Mouse (Mus musculus): ENCODE results near the gene Tmem161b. TPM values are rescaled to one million over a fixed set of nuclear protein-coding genes. Genes with fewer than 3 reads are reported as not detected.
"Not testable (repeated sequence)": the region's sequence is repeated elsewhere in the genome, so short reads cannot be mapped to it uniquely, and the experiment has no call there.

The Tmem161b gene
- total RNA-seq (2022), result 10 to 100 TPM; 29.7 to 39.6 (median 32.7) TPM

DNA sequence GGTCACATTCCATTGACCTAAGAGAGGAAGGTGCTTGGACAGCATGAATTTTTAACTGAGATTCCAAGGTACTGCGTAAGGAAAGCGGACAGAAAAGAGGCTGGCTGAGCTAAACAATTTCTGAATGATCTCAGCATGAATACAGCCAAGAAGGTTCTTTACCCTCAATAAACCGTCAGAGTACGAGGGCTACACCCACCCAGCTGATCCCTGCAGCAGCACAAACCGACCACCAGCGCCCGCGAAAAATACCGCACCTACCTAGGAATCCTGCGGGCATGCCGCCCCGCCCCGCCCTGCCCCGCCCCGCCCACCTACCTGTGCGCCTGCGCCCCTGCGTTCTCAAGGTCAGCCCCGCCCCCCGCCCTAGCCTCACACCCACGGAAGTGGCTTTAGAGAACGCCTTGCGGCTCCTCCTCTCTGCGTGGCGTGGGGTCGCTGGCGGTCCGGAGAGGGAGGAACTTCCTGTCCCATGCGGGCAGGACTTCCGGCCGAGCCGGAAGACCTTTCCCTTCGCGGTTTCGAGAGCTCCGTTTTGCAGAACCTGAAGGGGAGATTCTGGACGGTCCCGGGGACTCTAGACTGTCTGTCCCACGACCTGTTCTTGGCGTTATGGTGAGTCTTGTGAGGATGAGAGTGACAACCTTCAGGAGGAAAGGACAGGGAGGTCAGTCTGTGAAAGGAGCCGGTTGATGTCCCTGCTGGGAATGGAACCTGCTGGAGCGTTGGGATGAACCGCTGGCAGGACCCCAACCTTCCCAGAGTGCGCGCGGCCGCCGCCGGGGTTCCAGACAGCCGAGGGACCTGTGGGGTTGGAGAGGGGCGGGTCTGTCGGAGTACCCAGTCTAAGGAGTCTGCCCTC lies at the start of gene Tmem161b:
TSS of gene Tmem161b (plus strand) at position 477 of the 862 bp plus-strand sequence.
- DNase-seq (ENCODE audit: low spot score in 2 of 2), result peak; percentile 70 to 90

DNA sequence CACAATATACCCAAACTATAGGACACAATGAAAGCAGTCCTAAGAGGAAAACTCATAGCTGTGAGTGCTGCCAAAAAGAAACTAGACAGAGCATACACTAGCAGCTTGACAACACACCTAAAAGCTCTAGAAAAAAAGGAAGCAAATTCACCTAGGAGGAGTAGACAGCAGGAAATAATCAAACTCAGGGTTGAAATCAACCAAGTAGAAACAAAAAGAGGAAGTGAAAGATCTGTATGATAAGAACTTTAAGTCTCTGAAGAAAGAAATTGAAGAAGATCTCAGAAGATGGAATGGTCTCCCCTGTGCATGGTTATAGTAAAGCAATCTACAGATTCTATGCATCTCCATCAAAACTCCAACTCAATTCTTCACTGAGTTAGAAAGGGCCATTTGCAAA lies 36.3 kb upstream of the Tmem161b start:
- DNase-seq (ENCODE audit: low spot score in 2 of 2), result not testable (repeated sequence)

DNA sequence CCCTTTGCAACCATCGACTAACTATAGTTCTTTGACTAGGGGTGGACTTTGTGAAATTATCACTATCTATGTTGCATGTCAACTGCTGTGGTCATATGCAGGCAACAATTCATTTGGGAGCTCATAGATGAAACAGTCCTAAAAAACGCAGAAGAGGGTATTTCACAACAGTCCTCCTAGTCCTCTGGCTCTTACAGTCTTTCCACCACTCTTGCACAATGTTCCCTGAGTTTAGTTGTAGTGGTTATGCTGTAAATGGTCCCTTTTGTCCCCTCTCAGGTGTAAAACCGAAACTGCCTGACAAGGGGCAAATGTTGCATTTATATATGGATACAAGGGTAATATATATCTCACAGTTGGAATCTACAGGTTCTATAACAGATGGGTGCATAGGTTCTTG lies 29.4 kb upstream of the Tmem161b start:
- no peak for DNase-seq (ENCODE audit: low spot score in 2 of 2)

DNA sequence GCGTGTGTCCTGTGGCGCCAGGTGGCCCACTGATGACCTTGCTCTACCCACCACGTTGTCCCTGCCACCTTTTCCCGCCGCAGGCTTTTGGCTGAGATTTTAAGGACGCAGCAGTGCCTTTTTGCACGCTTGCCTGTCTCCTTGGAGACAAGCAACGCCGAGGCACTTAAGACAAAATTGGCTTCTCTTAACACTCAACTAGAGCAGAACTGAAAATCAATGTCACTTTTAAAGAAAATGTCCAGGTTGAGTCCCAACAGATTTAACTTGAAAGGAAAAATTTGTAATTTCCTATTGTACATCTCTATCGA lies 541 bp downstream of the Tmem161b start:
- DNase-seq (ENCODE audit: low spot score in 2 of 2), result peak in 1 of 2 experiments; percentile 6

DNA sequence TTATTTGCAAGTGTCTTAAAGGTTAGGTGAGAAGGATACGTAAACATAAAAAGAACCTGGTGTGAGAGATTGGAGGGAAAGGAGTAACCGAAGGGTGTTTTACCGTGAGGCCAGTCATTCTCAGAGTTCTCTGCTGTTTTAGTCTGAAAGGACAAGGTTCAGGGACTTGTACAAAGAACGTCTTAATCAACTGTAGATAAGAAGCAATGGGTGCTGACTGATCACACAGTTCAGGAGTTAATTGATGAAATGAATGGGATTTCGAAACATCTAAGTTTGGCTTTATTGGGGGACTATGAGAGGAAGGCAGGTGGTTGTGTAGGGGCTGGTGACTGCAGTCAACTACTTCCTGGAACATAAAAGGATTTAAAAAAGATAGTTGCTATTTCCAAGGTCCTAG lies 922 bp downstream of the Tmem161b start:
- DNase-seq (ENCODE audit: low spot score in 2 of 2), result no peak

DNA sequence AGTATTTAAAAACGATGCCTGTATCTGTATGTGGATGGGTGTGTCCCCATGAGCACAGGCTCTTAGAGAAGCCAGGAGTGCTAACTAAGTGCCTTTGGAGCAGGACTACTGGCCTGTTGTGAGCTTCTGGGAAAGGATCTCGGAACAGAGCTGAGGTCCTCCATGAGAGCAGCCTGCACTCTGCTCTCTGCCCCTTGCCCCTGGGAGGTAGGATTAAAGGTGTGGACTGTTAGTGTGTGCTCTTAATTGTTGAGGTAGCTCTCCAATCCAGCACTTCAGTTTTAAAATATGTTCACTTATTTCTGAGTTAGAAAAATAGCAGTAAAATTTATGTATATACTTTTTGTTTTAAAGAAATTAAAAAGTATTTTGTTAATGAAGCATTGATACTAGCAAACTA lies 11.9 kb downstream of the Tmem161b start:
- no peak for DNase-seq (ENCODE audit: low spot score in 2 of 2)

DNA sequence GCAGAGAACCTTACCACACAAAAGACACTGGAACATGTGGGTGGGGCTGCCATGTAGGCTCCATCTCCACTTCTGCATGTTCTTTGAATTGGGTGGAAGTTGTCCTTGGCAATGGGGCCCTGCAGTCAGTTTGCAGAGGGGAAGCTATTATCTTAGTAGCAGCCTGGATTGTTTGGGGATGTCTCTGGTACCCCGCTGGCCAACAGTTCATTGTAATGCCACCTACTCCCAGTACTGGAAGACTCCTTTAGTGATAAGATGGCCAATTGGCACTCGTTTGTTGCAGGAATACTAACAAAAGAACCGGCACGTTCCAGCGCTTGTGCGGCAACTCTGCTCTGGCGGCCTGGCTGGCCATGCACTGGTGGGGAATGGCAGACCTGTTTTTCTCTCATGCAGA lies 14.7 kb downstream of the Tmem161b start:
- DNase-seq (ENCODE audit: low spot score in 2 of 2), result no peak

DNA sequence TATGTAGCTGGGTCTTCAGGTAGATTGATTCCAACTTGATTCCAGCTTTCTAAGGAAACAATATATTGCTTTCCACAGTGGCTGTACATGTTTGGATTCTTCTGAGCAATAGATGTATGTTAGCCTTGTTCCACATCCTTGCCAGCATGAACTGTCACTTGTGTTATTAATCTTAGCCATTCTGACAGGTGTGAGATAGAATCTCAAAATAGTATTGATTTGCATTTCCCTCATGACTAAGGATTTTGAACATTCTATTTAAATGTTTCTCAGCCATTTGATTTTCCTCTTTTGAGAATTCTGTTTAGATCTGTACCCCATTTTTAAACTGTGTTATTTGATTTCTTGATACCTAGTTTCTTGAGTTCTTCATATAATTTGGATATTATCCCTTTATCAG lies 16.1 kb downstream of the Tmem161b start:
- no peak for DNase-seq (ENCODE audit: low spot score in 2 of 2)

DNA sequence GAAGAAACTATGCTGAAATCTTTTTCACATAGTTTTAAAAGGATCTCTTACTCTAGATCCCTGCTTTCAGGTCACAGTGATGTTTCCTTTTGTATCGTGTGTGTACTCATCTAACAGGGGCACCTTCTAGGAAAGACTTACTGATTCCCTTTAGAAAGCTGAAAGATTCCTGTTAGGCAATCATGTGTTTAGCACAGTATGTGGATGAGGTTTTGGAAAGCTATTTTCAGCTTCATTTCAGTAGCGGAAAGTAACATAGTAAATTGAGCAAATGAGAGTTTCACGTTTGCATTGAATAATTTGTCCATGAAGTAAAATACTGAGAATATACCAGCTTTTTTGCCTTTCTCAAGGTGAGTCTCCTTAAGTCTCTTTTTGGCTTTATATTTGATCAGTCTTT lies 26.0 kb downstream of the Tmem161b start:
- no peak for DNase-seq (ENCODE audit: low spot score in 2 of 2)

DNA sequence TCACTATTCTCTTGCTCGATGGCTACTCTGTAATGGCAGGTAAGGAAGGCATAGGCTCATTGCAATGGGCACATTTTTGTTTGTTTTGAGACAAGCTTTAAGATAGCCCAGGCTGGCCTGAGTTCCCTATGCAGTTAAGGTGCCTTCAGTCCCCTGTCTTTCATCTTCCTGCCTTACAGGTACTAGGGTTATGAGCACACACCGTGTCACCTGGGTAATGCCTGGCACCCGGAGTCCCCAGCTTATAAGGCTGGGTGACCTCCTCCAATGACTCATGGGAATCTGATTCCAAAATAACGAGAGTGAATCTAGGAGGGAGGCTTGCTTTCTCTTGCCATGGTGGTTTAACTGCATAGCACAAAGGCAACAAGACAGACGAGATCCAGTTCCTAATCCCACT lies 29.2 kb downstream of the Tmem161b start:
- DNase-seq (ENCODE audit: low spot score in 2 of 2), result no peak

DNA sequence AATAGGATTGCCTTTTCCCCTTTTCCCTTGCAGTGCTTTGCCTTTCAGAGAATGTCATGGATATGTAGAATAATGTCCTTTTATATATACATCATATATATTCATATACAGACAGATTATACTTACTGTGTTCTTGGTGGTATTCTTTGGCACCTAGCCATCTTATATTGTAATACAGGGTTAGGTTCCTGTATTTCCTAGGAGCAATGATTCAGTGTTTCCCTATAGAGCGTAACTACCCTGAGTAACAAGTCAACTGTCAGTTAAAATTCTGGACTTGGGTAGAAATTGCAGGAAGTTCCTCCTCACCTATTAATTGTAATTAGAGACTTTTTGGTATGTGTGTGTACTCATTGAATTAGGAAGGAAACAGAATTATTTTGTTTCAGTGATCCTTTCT lies 33.0 kb downstream of the Tmem161b start:
- DNase-seq (ENCODE audit: low spot score in 2 of 2), result no peak

DNA sequence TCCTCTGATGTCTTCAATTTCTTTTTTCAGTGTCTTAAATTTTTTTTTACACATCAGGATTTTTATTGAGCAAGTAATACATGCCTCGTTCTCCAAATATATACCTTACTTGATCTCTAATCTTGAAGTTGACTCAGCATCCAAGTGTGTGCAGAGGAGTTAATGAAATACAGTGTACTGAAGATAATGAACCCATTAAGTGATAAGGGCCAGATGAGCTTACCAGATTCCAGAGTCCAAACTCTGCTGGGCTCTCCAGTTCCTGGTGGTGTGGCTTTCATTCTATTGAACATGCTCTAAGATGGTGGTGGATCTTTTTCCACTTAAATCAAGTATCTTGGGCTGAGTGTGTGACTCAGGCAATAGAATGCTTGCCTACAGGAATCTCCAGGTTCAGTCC lies 42.3 kb downstream of the Tmem161b start:
- DNase-seq (ENCODE audit: low spot score in 2 of 2), result not testable (repeated sequence)

DNA sequence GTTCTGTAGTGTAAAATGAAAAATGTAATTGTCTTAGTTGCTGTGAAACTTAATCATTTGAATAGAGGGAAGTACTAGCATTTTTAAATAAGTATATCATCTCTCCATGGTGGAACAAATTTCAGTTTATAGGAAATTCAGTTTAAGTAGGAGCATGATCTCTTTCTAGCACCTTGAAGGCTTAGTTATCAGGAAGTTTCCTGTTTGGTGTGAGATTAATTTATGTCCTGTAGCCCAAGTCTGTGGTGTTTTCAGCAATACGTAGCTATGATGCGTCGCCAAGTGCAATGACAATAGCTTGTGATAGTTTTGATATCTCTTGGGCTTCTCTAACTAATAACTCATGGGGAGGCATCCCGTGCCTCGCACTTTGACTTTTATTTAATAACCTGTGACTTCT lies 54.1 kb downstream of the Tmem161b start:
- no peak for DNase-seq (ENCODE audit: low spot score in 2 of 2)

DNA sequence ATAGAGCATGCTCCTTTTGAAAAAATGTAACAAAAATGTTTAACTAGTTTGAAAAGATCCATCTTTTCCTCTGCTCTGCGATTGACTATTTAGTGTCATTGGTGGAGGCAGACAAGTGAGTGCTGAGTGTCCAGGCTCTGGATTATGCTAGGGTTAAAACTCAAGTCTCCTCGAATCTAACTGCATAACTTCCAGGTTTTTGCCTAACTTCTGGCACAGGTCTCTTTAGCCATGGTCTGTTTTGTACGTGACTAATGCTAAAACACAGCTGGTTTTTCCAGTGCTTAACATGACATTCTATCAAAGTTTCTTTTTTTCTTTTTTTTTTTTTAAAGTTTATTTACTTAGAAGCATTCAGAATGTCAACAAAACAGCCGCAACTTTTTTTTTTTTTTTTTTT lies 58.3 kb downstream of the Tmem161b start:
- no peak for DNase-seq (ENCODE audit: low spot score in 2 of 2)

DNA sequence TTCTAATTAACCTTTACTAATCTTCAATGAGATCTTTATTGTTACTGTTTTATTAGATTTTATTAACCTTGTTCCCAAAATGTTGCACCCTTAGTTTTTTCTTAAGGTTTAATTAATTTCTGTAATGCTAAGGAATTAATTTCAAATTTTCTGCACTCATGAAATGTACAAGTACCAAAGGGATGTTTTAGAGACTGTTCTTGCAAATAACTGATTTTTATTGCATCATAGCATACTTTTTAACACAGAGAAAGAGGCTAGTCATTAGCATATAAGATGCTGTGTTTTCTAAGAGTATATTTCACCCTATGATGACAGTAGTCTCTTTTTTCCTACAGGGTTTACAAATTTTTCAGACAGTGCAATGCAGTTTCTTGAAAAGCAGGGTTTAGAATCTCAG lies 60.9 kb downstream of the Tmem161b start:
- no peak for DNase-seq (ENCODE audit: low spot score in 2 of 2)

DNA sequence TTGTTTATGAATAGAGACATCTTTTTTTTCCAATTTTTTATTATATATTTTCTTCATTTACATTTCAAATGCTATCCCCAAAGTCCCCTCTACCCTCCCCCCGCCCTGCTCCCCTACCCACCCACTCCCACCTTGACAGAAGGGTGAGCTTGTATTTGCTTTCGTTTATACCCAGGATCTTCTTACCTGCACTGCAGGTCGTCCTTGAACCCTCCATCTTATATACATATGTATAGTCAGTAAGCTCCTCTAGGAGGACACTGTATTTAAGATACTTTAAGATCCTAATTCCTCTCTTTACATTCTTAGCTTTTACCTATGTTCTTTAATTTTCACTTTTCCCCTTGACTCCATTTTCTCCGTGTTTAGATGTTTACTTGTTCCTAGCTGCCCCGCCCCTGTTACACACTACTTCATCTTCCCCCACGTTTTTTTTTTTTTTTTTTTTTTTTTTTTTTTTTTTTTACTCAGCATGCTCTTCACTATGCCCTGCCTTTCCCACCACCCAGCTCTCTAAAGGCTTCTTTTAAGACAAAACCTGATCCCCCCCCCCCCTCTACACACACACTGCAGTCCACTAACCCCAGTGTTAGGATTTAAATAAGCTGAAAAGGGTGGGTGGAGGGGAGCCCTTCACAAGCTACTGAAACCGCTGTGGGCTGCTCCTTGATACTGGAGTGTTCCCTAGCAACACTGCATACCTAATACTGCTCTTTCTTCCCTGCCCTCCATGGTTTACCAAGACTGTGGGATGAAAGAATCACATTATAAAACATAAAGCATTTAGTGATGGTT lies 62.9 kb downstream of the Tmem161b start:
- DNase-seq (ENCODE audit: low spot score in 2 of 2), result no peak

DNA sequence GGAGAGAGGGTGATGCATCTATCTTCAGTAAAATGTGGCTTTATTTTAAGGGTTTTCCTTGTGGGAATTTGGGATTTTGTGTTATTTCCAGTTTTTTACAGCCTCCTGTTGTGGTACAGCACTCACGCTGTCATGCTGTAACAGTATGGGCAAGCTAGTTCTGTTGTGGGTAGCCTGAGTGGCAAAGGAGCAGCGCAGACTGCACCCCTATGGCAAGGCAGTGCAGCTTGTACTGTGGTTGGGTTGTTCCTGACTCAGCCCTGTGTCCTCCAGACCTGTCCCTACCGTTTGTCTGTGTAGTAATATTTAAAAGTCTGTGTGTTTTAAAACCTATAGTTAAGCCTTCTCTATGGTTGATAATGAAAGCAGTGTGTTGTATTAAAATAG lies 63.5 kb downstream of the Tmem161b start:
- no peak for DNase-seq (ENCODE audit: low spot score in 2 of 2)

DNA sequence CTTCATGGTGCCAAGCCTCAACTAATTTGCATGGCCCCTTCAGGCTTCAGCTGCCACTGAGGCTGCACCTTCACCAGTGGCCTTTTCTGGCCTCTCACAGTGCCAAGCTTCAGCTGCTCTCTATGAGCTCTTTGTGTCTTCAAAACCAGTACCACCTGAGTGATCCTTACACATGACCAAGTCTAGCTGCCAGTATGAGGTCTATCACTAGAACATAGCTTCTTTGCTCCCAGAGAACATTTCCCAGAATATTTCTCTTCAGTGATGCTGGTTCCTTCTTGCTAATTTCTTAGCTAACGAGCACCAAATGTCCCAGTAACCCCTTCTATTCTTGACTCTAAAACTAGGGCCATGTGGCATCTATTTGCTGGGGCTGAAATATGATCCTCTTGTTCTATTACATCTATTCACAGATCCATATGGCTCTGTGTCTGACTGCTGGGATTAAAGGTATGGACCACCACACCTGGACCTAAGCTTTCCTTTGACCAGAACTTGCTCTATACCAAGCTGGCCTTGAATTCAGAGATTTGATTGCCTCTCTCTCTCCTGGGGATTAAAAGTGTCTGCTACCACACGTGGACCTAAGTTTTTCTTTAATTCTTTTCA lies 77.5 kb downstream of the Tmem161b start:
- no peak for DNase-seq (ENCODE audit: low spot score in 2 of 2)

DNA sequence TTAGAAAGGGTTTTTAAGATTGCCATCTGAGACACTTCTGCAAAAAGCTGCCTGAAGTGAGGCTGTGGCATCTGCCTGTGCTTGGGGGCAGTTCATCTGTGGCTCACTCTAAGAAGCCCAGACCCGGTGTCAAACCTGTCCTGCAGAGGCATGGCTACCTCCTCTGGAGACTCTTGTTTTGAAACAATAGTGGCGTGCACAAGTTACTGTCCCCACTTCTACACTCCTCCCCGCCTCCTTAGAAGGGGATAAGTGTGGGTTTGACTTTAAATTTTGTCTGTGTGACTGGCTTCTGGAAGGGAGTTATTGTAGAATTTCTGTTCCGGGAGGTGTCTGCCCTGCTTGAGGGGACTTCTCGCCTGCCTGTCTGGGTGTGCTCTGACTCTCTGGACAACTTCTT lies 121.2 kb downstream of the Tmem161b start:
- DNase-seq (ENCODE audit: low spot score in 2 of 2), result no peak

DNA sequence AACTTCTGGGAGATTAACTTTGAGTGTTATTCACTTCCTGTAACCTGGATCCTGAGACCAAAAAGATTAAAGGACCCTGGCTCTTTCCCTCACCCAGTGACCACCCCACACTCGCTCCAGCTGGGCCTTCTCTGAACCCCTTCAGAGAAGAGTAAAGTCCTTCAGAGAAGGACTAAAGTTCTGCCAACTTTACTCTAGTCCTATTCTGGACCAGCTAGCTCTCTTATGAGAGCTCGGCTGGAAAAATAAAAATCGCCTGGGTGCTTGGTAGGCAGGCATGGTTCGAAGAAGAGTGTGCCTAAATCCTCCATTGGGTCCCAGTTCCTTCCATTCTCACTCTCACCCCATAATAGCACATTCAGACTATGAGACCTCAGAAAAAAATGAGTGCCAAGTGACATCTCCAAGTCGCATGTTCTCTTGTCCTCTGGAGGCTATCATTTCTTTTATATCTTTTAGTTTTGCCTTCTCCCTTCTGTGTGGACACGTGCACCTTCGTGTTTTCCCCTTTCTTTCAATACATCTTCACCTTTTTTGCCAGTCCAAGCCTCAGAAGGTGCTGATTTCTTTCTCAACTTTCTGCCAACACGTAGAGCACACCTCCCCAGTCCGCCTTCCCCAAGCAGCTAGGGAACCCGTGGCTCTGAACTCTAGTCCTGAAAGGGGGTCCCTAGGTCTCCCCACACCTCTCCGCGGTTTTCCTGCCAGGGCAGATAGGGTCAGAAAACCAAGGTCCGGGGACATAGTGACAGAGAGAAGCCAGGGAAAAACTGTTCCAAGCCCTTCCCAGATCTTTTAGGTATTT lies 121.8 kb downstream of the Tmem161b start:
- DNase-seq (ENCODE audit: low spot score in 2 of 2), result no peak

DNA sequence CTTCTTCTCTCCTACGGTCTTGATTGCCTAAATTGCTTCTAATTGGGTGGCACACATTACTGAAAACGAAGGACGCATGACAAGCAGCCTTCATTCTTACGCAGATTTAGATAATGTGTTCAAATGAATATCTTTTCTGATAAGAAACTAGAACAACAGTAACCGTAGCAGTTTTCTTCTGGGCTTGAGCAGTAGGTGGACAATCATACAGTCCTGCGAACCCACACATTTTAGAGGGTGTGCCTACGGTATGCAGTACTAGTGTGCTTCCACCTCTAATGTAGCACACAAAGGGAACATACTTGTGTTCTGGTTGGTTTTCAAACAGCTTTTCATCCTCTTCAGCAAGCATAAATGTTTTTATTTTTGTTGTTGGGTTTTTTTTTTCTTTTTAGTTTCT lies 122.6 kb downstream of the Tmem161b start:
- no peak for DNase-seq (ENCODE audit: low spot score in 2 of 2)

DNA sequence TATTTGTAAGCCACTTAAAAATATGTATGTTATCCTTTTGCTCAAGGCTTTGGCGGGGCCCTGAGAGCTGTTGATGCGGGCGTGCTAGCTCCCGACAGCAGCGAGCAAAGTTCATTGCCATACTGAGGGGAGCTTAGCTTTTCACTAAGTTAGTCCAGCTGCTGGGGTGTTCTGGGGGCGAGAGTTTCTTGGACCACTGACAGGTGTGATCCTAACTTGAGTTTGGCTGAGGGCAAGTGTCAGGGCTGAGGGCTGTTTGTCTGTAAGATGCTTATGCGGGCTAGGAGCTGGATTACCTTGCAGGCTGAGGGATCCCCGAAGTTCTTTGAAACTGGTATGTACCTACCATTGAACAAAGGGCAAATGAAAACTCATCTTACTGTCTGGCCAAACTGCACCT lies 123.0 kb downstream of the Tmem161b start:
- DNase-seq (ENCODE audit: low spot score in 2 of 2), result peak in 1 of 2 experiments; percentile 28

Measured in left cerebral cortex, adult 8-10 months (tissue).